ENCODE assay signal across 21 mouse cellular contexts in genomic region chr4:65983643-65984042, GRCm38 (mm10).
"Had no signal": no experiment of that assay in that cellular context is flagged by ENCODE, and none has a peak within 500 bp of the region (broad histone marks: within the 10 kb centered on the region; RNA-seq: fewer than 3 reads in every experiment).

No protein-coding gene starts in this region.

- H3K9ac ChIP-seq: embryonic facial prominence, embryonic 12.5 days; embryonic facial prominence, embryonic 13.5 days; embryonic facial prominence, embryonic 15.5 days; forebrain, embryonic 12.5 days; forebrain, embryonic 13.5 days; forebrain, embryonic 15.5 days; forebrain, postnatal 0 days had no signal

- H3K4me3 ChIP-seq: embryonic facial prominence, embryonic 10.5 days; embryonic facial prominence, embryonic 12.5 days; embryonic facial prominence, embryonic 13.5 days; embryonic facial prominence, embryonic 15.5 days; erythroblast, embryonic 14.5 days; forebrain, embryonic 10.5 days; forebrain, embryonic 12.5 days; forebrain, embryonic 13.5 days; forebrain, embryonic 15.5 days; gastrocnemius, adult 2 months; heart, adult 2 months had no signal

- H3K36me3 ChIP-seq: embryonic facial prominence, embryonic 10.5 days; embryonic facial prominence, embryonic 12.5 days; embryonic facial prominence, embryonic 13.5 days; embryonic facial prominence, embryonic 15.5 days; forebrain, embryonic 10.5 days; forebrain, embryonic 12.5 days; forebrain, embryonic 15.5 days had no signal

- H3K27ac ChIP-seq: embryonic facial prominence, embryonic 10.5 days; embryonic facial prominence, embryonic 12.5 days; embryonic facial prominence, embryonic 13.5 days; embryonic facial prominence, embryonic 15.5 days; forebrain, embryonic 10.5 days; forebrain, embryonic 12.5 days; forebrain, embryonic 13.5 days; forebrain, embryonic 15.5 days; gastrocnemius, adult 2 months; heart, adult 2 months had no signal

- H3K4me1 ChIP-seq: embryonic facial prominence, embryonic 10.5 days; embryonic facial prominence, embryonic 12.5 days; embryonic facial prominence, embryonic 13.5 days; embryonic facial prominence, embryonic 15.5 days; forebrain, embryonic 10.5 days; forebrain, embryonic 12.5 days; forebrain, embryonic 13.5 days; forebrain, embryonic 15.5 days had no signal

- H3K4me2 ChIP-seq: embryonic facial prominence, embryonic 12.5 days; embryonic facial prominence, embryonic 13.5 days; embryonic facial prominence, embryonic 15.5 days; forebrain, embryonic 12.5 days; forebrain, embryonic 13.5 days; forebrain, embryonic 15.5 days had no signal

- H3K9me3 ChIP-seq: embryonic facial prominence, embryonic 10.5 days; embryonic facial prominence, embryonic 12.5 days; embryonic facial prominence, embryonic 13.5 days; embryonic facial prominence, embryonic 15.5 days; forebrain, embryonic 10.5 days; forebrain, embryonic 12.5 days; forebrain, embryonic 13.5 days; forebrain, embryonic 15.5 days had no signal

- DNase-seq: cerebellum, adult 8-10 months; forebrain, postnatal 0 days; gastrocnemius, adult 2 months; gastrocnemius, postnatal 10 days; gastrocnemius, postnatal 14 days; gastrocnemius, postnatal 25 days; gastrocnemius, postnatal 36 days; heart, adult 11 months; heart, adult 18-20 months; heart, adult 2 months had no signal

- ATAC-seq: forebrain, embryonic 13.5 days; forebrain, embryonic 14.5 days; forebrain, embryonic 15.5 days; forebrain, embryonic 16.5 days; forebrain, postnatal 0 days had no signal

- H3K27me3 ChIP-seq: embryonic facial prominence, embryonic 12.5 days; embryonic facial prominence, embryonic 13.5 days; embryonic facial prominence, embryonic 15.5 days; forebrain, embryonic 12.5 days; forebrain, embryonic 13.5 days; forebrain, embryonic 15.5 days had no signal
